Mouse (Mus musculus): Measurements from ENCODE around the gene 9930104L06Rik. TPM values are rescaled to one million over a fixed set of nuclear protein-coding genes. Genes with fewer than 3 reads are reported as not detected.

Gene 9930104L06Rik
- total and polyA plus RNA-seq, 3 experiments = 15.5 to 17.3 TPM; not detected in 1

- Histone ChIP-seq H3K79me2 (ENCODE audit: control insufficient read depth, insufficient read depth, low read length, poor library complexity) (no peaks in the 10 kb centered on the region), H3K27ac (ENCODE audit: control insufficient read depth, low read depth, low read length) (no peak overlapping the region), H3K4me3 (ENCODE audit: control insufficient read depth in 1 of 2, insufficient read depth in 1 of 2, low read depth in 2 of 2, low read length in 2 of 2) (no peak overlapping the region), H3K27me3 (ENCODE audit: control insufficient read depth in 1 of 2, insufficient read depth in 2 of 2, low read length in 2 of 2) (no peaks in the 10 kb centered on the region), H3K36me3 (ENCODE audit: control insufficient read depth in 1 of 2, insufficient read depth in 2 of 2, low read length in 2 of 2) (no peaks in the 10 kb centered on the region), H3K9ac (ENCODE audit: control insufficient read depth, low read depth, low read length, poor library complexity, severe bottlenecking) (no peak overlapping the region), H3K4me1 (ENCODE audit: control insufficient read depth in 1 of 2, insufficient read depth in 2 of 2, low read length in 2 of 2) (no peaks in the 10 kb centered on the region), H3K9me3 (replicated peaks; ENCODE audit: insufficient read depth, low read length) (no peaks in the 10 kb centered on the region)
- no peak for TF ChIP-seq POLR2AphosphoS2 (IDR thresholded peaks at IDR 0.05; ENCODE audit: low read length)
- TF ChIP-seq TBP (IDR thresholded peaks at IDR 0.05; ENCODE audit: low read depth, low read length) = no peak
- TF ChIP-seq ZMIZ1 (IDR thresholded peaks at IDR 0.05; ENCODE audit: low read depth, low read length) = no peak
- TF ChIP-seq ETS1 (IDR thresholded peaks at IDR 0.05; ENCODE audit: low read depth, low read length) = no peak
- TF ChIP-seq TCF12 (IDR thresholded peaks at IDR 0.05; ENCODE audit: low read depth, low read length) = no peak
- TF ChIP-seq USF2 (IDR thresholded peaks at IDR 0.05; ENCODE audit: borderline replicate concordance in 1 of 2, insufficient read depth in 1 of 2, low read depth in 1 of 2, low read length in 2 of 2) = no peak
- no peak for TF ChIP-seq NRF1 (IDR thresholded peaks at IDR 0.05; ENCODE audit: insufficient read depth, low read depth, low read length, poor library complexity, severe bottlenecking)
- TF ChIP-seq POLR2AphosphoS5 (IDR thresholded peaks at IDR 0.05; ENCODE audit: borderline replicate concordance, low read depth, low read length) = no peak
- DNase-seq (ENCODE audit: low read depth, low spot score) = no peak
Observed at GRCm38 (mm10) chr4:124960940-124961339, 24.1 kb downstream of the 9930104L06Rik start.

GRCm38 (mm10) chr4:124962576-124962975, 25.7 kb downstream of the 9930104L06Rik start:
- Histone ChIP-seq H3K27me3 (ENCODE audit: control insufficient read depth in 1 of 2, insufficient read depth in 2 of 2, low read length in 2 of 2) (no peaks in the 10 kb centered on the region), H3K27ac (ENCODE audit: control insufficient read depth, low read depth, low read length) (no peak overlapping the region), H3K79me2 (ENCODE audit: control insufficient read depth, insufficient read depth, low read length, poor library complexity) (no peaks in the 10 kb centered on the region), H3K4me1 (ENCODE audit: control insufficient read depth in 1 of 2, insufficient read depth in 2 of 2, low read length in 2 of 2) (no peaks in the 10 kb centered on the region), H3K4me3 (ENCODE audit: control insufficient read depth in 1 of 2, insufficient read depth in 1 of 2, low read depth in 2 of 2, low read length in 2 of 2) (no peak overlapping the region), H3K9me3 (replicated peaks; ENCODE audit: insufficient read depth, low read length) (no peaks in the 10 kb centered on the region), H3K36me3 (ENCODE audit: control insufficient read depth in 1 of 2, insufficient read depth in 2 of 2, low read length in 2 of 2) (no peaks in the 10 kb centered on the region), H3K9ac (ENCODE audit: control insufficient read depth, low read depth, low read length, poor library complexity, severe bottlenecking) (no peak overlapping the region)
- DNase-seq (ENCODE audit: low read depth, low spot score) = no peak
- no peak for TF ChIP-seq RCOR1 (IDR thresholded peaks at IDR 0.05; ENCODE audit: low read depth, low read length)
- no peak for TF ChIP-seq BHLHE40 (IDR thresholded peaks at IDR 0.05; ENCODE audit: borderline replicate concordance, low read depth, low read length)
- TF ChIP-seq TBP (IDR thresholded peaks at IDR 0.05; ENCODE audit: low read depth, low read length) = no peak
- no peak for TF ChIP-seq MAX (IDR thresholded peaks at IDR 0.05; ENCODE audit: low read length)
- no peak for TF ChIP-seq UBTF (IDR thresholded peaks at IDR 0.05; ENCODE audit: borderline replicate concordance, insufficient read depth, low read depth, low read length)
- TF ChIP-seq POLR2AphosphoS5 (IDR thresholded peaks at IDR 0.05; ENCODE audit: borderline replicate concordance, low read depth, low read length) = no peak
- TF ChIP-seq KAT2A (conservative IDR thresholded peaks at IDR 0.05; ENCODE audit: low read depth, low read length) = no peak
- TF ChIP-seq CHD2 (IDR thresholded peaks at IDR 0.05; ENCODE audit: low read length) = no peak
- no peak for TF ChIP-seq EP300 (IDR thresholded peaks at IDR 0.05; ENCODE audit: low read depth in 1 of 2, low read length in 2 of 2)
- no peak for TF ChIP-seq HCFC1 (IDR thresholded peaks at IDR 0.05; ENCODE audit: low read depth, low read length)
- no peak for TF ChIP-seq GATA1 (IDR thresholded peaks at IDR 0.05; ENCODE audit: low read depth, low read length)
- TF ChIP-seq ZMIZ1 (IDR thresholded peaks at IDR 0.05; ENCODE audit: low read depth, low read length) = no peak
- no peak for TF ChIP-seq MXI1 (IDR thresholded peaks at IDR 0.05; ENCODE audit: low read depth, low read length)
- TF ChIP-seq SIN3A (IDR thresholded peaks at IDR 0.05; ENCODE audit: low read length) = no peak
- no peak for TF ChIP-seq MAFK (IDR thresholded peaks at IDR 0.05; ENCODE audit: borderline replicate concordance, low read depth, low read length)
